Mouse (Mus musculus) bone marrow, adult 2 months (tissue): ENCODE results near the gene Ispd.

Experiments used
- CTCF ChIP-seq: fragments of 200-500 bp; IDR thresholded peaks from 2 replicates; pipeline ENCODE4 v1.5.1; 2011; ENCODE audit warnings: low read length, control low read depth; ENCODE audit not compliant: control insufficient read depth, insufficient read depth
- POLR2A ChIP-seq: fragments of 200-500 bp; IDR thresholded peaks from 2 replicates; pipeline ENCODE4 v1.6.1; 2011; ENCODE audit warnings: low read depth, mild to moderate bottlenecking, control low read depth, low read length, borderline replicate concordance; ENCODE audit not compliant: control insufficient read depth

- TF ChIP-seq POLR2A (no peak), CTCF (no peak)
Observed at GRCm38 (mm10) chr12:36733673-36734371, 352.6 kb downstream of the Ispd start.
